Mouse (Mus musculus): ENCODE measurements around the gene Ankrd61.

The Ankrd61 gene

GRCm38 (mm10) chr5:143892255-143892886 is 5.1 kb downstream of the Ankrd61 start:
- DNase-seq (ENCODE audit: low read depth), result no peak

GRCm38 (mm10) chr5:143890741-143891140 is 6.7 kb downstream of the Ankrd61 start:
- DNase-seq (ENCODE audit: low read depth), result no peak

- no peak for DNase-seq (ENCODE audit: low read depth)
Observed at GRCm38 (mm10) chr5:143885274-143885673, 12.2 kb downstream of the Ankrd61 start.

GRCm38 (mm10) chr5:143874571-143874970 is 22.9 kb downstream of the Ankrd61 start:
- no peak for DNase-seq (ENCODE audit: low read depth)

GRCm38 (mm10) chr5:143871547-143872169 is 25.8 kb downstream of the Ankrd61 start:
- DNase-seq (ENCODE audit: low read depth), result no peak
